21 mouse cellular contexts compared by ENCODE assay signal in genomic region chr3:130573243-130573642, GRCm38 (mm10). TPM values are rescaled to one million over a fixed set of nuclear protein-coding genes. Genes with fewer than 3 reads are reported as not detected.
A peak's percentile ranks its signal among the peaks of the same experiment; 100 is the strongest.
DNase-seq lines count a peak whose midpoint lies in the region; ATAC-seq and TF ChIP-seq lines count a peak whose summit lies in the region.
"Had no signal": no experiment of that assay in that cellular context is flagged by ENCODE, and none has a peak within 500 bp of the region (broad histone marks: within the 10 kb centered on the region; RNA-seq: fewer than 3 reads in every experiment).

No protein-coding gene starts in this region.

- H3K4me1 ChIP-seq in intestine, postnatal 0 days (replicated peaks; ENCODE audit: control insufficient read depth, insufficient read depth, low read length) = no peaks in the 10 kb centered on the region
- no peaks in the 10 kb centered on the region for H3K4me1 ChIP-seq in intestine, embryonic 16.5 days (ENCODE audit: control insufficient read depth, insufficient read depth, low read length)
- peaks cover 5% of the 10 kb centered on the region; the same call in 1 of the 2 replicates for H3K4me1 ChIP-seq in midbrain, postnatal 0 days (ENCODE audit: insufficient read depth, low read length)
- no peaks in the 10 kb centered on the region for H3K4me1 ChIP-seq in midbrain, embryonic 15.5 days
- no peaks in the 10 kb centered on the region for H3K4me1 ChIP-seq in ES-E14 (ENCODE audit: control insufficient read depth in 2 of 2, insufficient read depth in 2 of 2, low read length in 2 of 2, poor library complexity in 1 of 2)
- H3K4me1 ChIP-seq: forebrain, embryonic 10.5 days; hindbrain, embryonic 13.5 days had no signal

- no peak overlapping the region for H3K4me3 ChIP-seq in intestine, postnatal 0 days (ENCODE audit: low read depth, low read length)
- no peak overlapping the region for H3K4me3 ChIP-seq in intestine, embryonic 16.5 days (ENCODE audit: low read length)
- no peak overlapping the region for H3K4me3 ChIP-seq in midbrain, postnatal 0 days (ENCODE audit: low read depth, low read length)
- no peak overlapping the region for H3K4me3 ChIP-seq in midbrain, embryonic 15.5 days
- H3K4me3 ChIP-seq in ES-E14 (ENCODE audit: insufficient read depth in 1 of 2, low read depth in 1 of 2, low read length in 2 of 2, poor library complexity in 1 of 2, severe bottlenecking in 1 of 2) = no peak overlapping the region
- H3K4me3 ChIP-seq: embryonic facial prominence, embryonic 13.5 days; forebrain, embryonic 10.5 days; hindbrain, embryonic 13.5 days; limb, embryonic 12.5 days had no signal

- no peak for ATAC-seq in intestine, postnatal 0 days
- ATAC-seq in intestine, embryonic 16.5 days = no peak
- ATAC-seq in midbrain, postnatal 0 days (ENCODE audit: low FRiP score) = no peak
- ATAC-seq in midbrain, embryonic 15.5 days (replicated peaks) = no peak
- ATAC-seq: midbrain, embryonic 16.5 days had no signal

- no peak for DNase-seq in midbrain, postnatal 0 days (ENCODE audit: low spot score)
- peak; percentile 40 for DNase-seq in ES-E14 (ENCODE audit: low read depth, low spot score)
- peak; percentile 1 for DNase-seq in splenic B cell, adult 2 months (ENCODE audit: low read depth, low spot score)
- DNase-seq in cerebellum, adult 9-11 months = no peak
- DNase-seq: adrenal gland, postnatal 14 days; cerebellum, postnatal 25 days; kidney, adult 18-20 months; lung, adult 2 months had no signal

- in situ Hi-C loops in ES-E14 (cut with MboI; ENCODE audit: low sequenced_read_pairs in 2 of 2, unreplicated experiment in 2 of 2) = loop anchor here in 1 of 2 experiments (10.0 kb wide), 1 partner anchor 478 kb away; no protein-coding TSS in a partner anchor

- no peak overlapping the region for H3K4me2 ChIP-seq in intestine, postnatal 0 days (replicated peaks; ENCODE audit: low read depth)
- H3K4me2 ChIP-seq in intestine, embryonic 16.5 days (ENCODE audit: low read depth, low read length) = no peak overlapping the region
- H3K4me2 ChIP-seq in midbrain, postnatal 0 days (ENCODE audit: low read depth, low read length, poor library complexity, severe bottlenecking) = no peak overlapping the region
- H3K4me2 ChIP-seq in midbrain, embryonic 15.5 days = no peak overlapping the region
- H3K4me2 ChIP-seq: embryonic facial prominence, embryonic 13.5 days; hindbrain, embryonic 13.5 days; limb, embryonic 12.5 days had no signal

- peak; percentile 61 for TF ChIP-seq CTCF in intestine, postnatal 0 days (IDR thresholded peaks at IDR 0.05; ENCODE audit: low read depth)
- peak; percentile 51 for TF ChIP-seq CTCF in midbrain, postnatal 0 days (IDR thresholded peaks at IDR 0.05)

- WGBS in intestine, postnatal 0 days = 69% methylated on average over 5 of the region's 5 CpGs
- WGBS in intestine, embryonic 16.5 days = 68% methylated on average over 5 of the region's 5 CpGs
- WGBS in midbrain, postnatal 0 days = 79% methylated on average over 5 of the region's 5 CpGs
- WGBS in midbrain, embryonic 15.5 days = 73% methylated on average over 5 of the region's 5 CpGs

- H3K9me3 ChIP-seq in intestine, postnatal 0 days (ENCODE audit: control insufficient read depth) = peaks cover 3% of the 10 kb centered on the region; the same call in 1 of the 2 replicates
- no peaks in the 10 kb centered on the region for H3K9me3 ChIP-seq in intestine, embryonic 16.5 days (ENCODE audit: control insufficient read depth, low read length)
- no peaks in the 10 kb centered on the region for H3K9me3 ChIP-seq in midbrain, postnatal 0 days (ENCODE audit: low read length)
- no peaks in the 10 kb centered on the region for H3K9me3 ChIP-seq in midbrain, embryonic 15.5 days
- H3K9me3 ChIP-seq in ES-E14 (ENCODE audit: control insufficient read depth, insufficient read depth, low read depth, low read length) = no peaks in the 10 kb centered on the region
- H3K9me3 ChIP-seq: embryonic facial prominence, embryonic 13.5 days; forebrain, embryonic 10.5 days; hindbrain, embryonic 13.5 days had no signal

- no peak overlapping the region for H3K27ac ChIP-seq in intestine, postnatal 0 days (ENCODE audit: low read depth, low read length)
- no peak overlapping the region for H3K27ac ChIP-seq in intestine, embryonic 16.5 days (ENCODE audit: low read length)
- no peak overlapping the region for H3K27ac ChIP-seq in midbrain, postnatal 0 days (ENCODE audit: low read depth, low read length)
- H3K27ac ChIP-seq in midbrain, embryonic 15.5 days = no peak overlapping the region
- no peak overlapping the region for H3K27ac ChIP-seq in ES-E14 (ENCODE audit: insufficient read depth, low read depth, low read length, poor library complexity, severe bottlenecking)
- H3K27ac ChIP-seq: embryonic facial prominence, embryonic 13.5 days; forebrain, embryonic 10.5 days; hindbrain, embryonic 13.5 days; limb, embryonic 12.5 days had no signal

- no peaks in the 10 kb centered on the region for H3K36me3 ChIP-seq in intestine, postnatal 0 days (ENCODE audit: control insufficient read depth, insufficient read depth)
- no peaks in the 10 kb centered on the region for H3K36me3 ChIP-seq in intestine, embryonic 16.5 days (ENCODE audit: control insufficient read depth, insufficient read depth, low read length)
- H3K36me3 ChIP-seq in midbrain, postnatal 0 days (ENCODE audit: insufficient read depth, low read length) = no peaks in the 10 kb centered on the region
- H3K36me3 ChIP-seq in midbrain, embryonic 15.5 days (replicated peaks) = no peaks in the 10 kb centered on the region
- H3K36me3 ChIP-seq in ES-E14 (ENCODE audit: control insufficient read depth, insufficient read depth, low read length, poor library complexity, severe bottlenecking) = no peaks in the 10 kb centered on the region
- no peaks in the 10 kb centered on the region for H3K36me3 ChIP-seq in splenic B cell, adult 2 months (ENCODE audit: control insufficient read depth, insufficient read depth, low read length, poor library complexity, severe bottlenecking)
- H3K36me3 ChIP-seq: embryonic facial prominence, embryonic 13.5 days; forebrain, embryonic 10.5 days; G1E; hindbrain, embryonic 13.5 days had no signal

- no peaks in the 10 kb centered on the region for H3K27me3 ChIP-seq in intestine, postnatal 0 days (replicated peaks; ENCODE audit: control insufficient read depth, insufficient read depth, low read length)
- H3K27me3 ChIP-seq in intestine, embryonic 16.5 days (replicated peaks; ENCODE audit: control insufficient read depth, insufficient read depth, low read length) = no peaks in the 10 kb centered on the region
- no peaks in the 10 kb centered on the region for H3K27me3 ChIP-seq in midbrain, postnatal 0 days (ENCODE audit: insufficient read depth, low read length)
- peaks cover 4% of the 10 kb centered on the region; the same call in 1 of the 2 replicates for H3K27me3 ChIP-seq in midbrain, embryonic 15.5 days (replicated peaks)
- no peaks in the 10 kb centered on the region for H3K27me3 ChIP-seq in splenic B cell, adult 2 months (ENCODE audit: control insufficient read depth, insufficient read depth, low read length, poor library complexity, severe bottlenecking)
- H3K27me3 ChIP-seq: embryonic facial prominence, embryonic 13.5 days; limb, embryonic 12.5 days had no signal

- no peak overlapping the region for H3K9ac ChIP-seq in intestine, postnatal 0 days (ENCODE audit: low read depth, low read length)
- H3K9ac ChIP-seq in intestine, embryonic 16.5 days (ENCODE audit: low read depth, low read length) = no peak overlapping the region
- H3K9ac ChIP-seq in midbrain, postnatal 0 days (replicated peaks; ENCODE audit: low read length, poor library complexity, severe bottlenecking) = no peak overlapping the region
- no peak overlapping the region for H3K9ac ChIP-seq in midbrain, embryonic 15.5 days
- no peak overlapping the region for H3K9ac ChIP-seq in ES-E14 (ENCODE audit: insufficient read depth, low read depth, low read length, poor library complexity, severe bottlenecking)
- H3K9ac ChIP-seq: embryonic facial prominence, embryonic 13.5 days; hindbrain, embryonic 13.5 days; limb, embryonic 12.5 days had no signal

TF ChIP-seq in ES-E14, 5 proteins besides CTCF, POLR2A, EP300 and RAD21:
- no peak for TF ChIP-seq HCFC1 (IDR thresholded peaks at IDR 0.05; ENCODE audit: borderline replicate concordance, insufficient read depth, low read length)
- TF ChIP-seq ZC3H11A (IDR thresholded peaks at IDR 0.05; ENCODE audit: borderline replicate concordance, low read depth, low read length) = no peak
- no peak for TF ChIP-seq MAFK (IDR thresholded peaks at IDR 0.05; ENCODE audit: insufficient read depth, low read depth, low read length)
- no peak for TF ChIP-seq CHD2 (IDR thresholded peaks at IDR 0.05; ENCODE audit: low read depth, low read length)
- no peak for TF ChIP-seq ZNF384 (IDR thresholded peaks at IDR 0.05; ENCODE audit: low read depth, low read length)

RNA-seq across cellular contexts. Expression of gene Etnppl, which starts 44.0 kb away (rescaled TPM):
- 0.35 and 0.56 TPM in 2 replicates for polyA plus RNA-seq in intestine, postnatal 0 days (2015; fragmentation: Nextera tagmentation; extraction: Ambion mirVana)
- 0.42 and 0.56 TPM in 2 replicates for polyA plus RNA-seq in intestine, embryonic 16.5 days (2015; fragmentation: Nextera tagmentation; extraction: Ambion mirVana)
- 0.11 and 0.57 TPM in 2 replicates for total RNA-seq in midbrain, postnatal 0 days (2014; rRNA removed)
- polyA plus RNA-seq in midbrain, postnatal 0 days (2015; fragmentation: Nextera tagmentation; extraction: Ambion mirVana) = 0.15 TPM in 1 of 2 replicates, not detected in the other
- polyA plus RNA-seq in midbrain, embryonic 15.5 days (2015; fragmentation: Nextera tagmentation; extraction: Ambion mirVana) = not detected in 2 replicates
- total RNA-seq in ES-E14 (2012; rRNA removed) = not detected in 2 replicates
- total RNA-seq: megakaryocyte progenitor cell, adult 5-6 weeks had no signal
- polyA plus RNA-seq: embryonic facial prominence, embryonic 13.5 days; forebrain, embryonic 10.5 days; G1E; heart, embryonic 16.5 days; hindbrain, embryonic 13.5 days; lung, adult 2 months; midbrain, embryonic 16.5 days; neural tube, embryonic 11.5 days; stomach, embryonic 14.5 days had no signal

Comparison
In these comparisons a context has a peak if more than half of its experiments do, and no peak if none do; other contexts are left out.
1. DNase-seq: peak in ES-E14 (single experiment) and splenic B cell, adult 2 months (single experiment); none in midbrain, postnatal 0 days (single experiment) and cerebellum, adult 9-11 months (single experiment).